Mouse (Mus musculus): ENCODE data around the gene Esyt1. TPM values are rescaled to one million over a fixed set of nuclear protein-coding genes. Genes with fewer than 3 reads are reported as not detected.

The Esyt1 gene
- polyA plus RNA-seq, 1 experiment from 2014 or later = 22.0 TPM

- peaks cover 11% of the 10 kb centered on the region; the same call in 1 of the 2 replicates for H3K4me1 ChIP-seq (replicated peaks)
- no peak overlapping the region for H3K27ac ChIP-seq
- no peaks in the 10 kb centered on the region for H3K36me3 ChIP-seq
- no peak overlapping the region for H3K4me3 ChIP-seq
- no peak for DNase-seq (ENCODE audit: low spot score)
- H3K27me3 ChIP-seq (ENCODE audit: insufficient read depth, poor library complexity, severe bottlenecking) = peaks cover 6% of the 10 kb centered on the region; the same call in 1 of the 2 replicates
- 79% methylated on average over 2 of the region's 2 CpGs for WGBS
- no peaks in the 10 kb centered on the region for H3K9me3 ChIP-seq
These were observed 9.5 kb upstream of the Esyt1 start for GRCm38 (mm10) chr10:128535206-128535605.

GRCm38 (mm10) chr10:128526366-128527356 lies 990 bp upstream of the Esyt1 start:
- DNase-seq (ENCODE audit: low spot score) = no peak
- Histone ChIP-seq H3K27me3 (ENCODE audit: insufficient read depth, poor library complexity, severe bottlenecking) (peaks cover 69% of the 10 kb centered on the region), H3K36me3 (0 out of 2 replicates have a peak, but pooled peaks cover 4% of the 10 kb centered on the region), H3K9me3 (no peaks in the 10 kb centered on the region), H3K4me3 (peak overlapping the region; percentile 92), H3K27ac (peak overlapping the region; percentile 64; the same call in 1 of the 2 replicates), H3K4me1 (replicated peaks) (peaks cover 29% of the 10 kb centered on the region)
- whole genome bisulfite sequencing = 34% methylated on average over 28 of the region's 28 CpGs

GRCm38 (mm10) chr10:128524732-128525662 lies 674 bp downstream of the Esyt1 start:
- H3K27ac ChIP-seq = peak overlapping the region; percentile 86
- H3K4me3 ChIP-seq = peak overlapping the region; percentile 92
- peaks cover 4% of the 10 kb centered on the region; the same call in 1 of the 2 replicates for H3K36me3 ChIP-seq
- peak; percentile 66 for DNase-seq (ENCODE audit: low spot score)
- peaks cover 29% of the 10 kb centered on the region for H3K4me1 ChIP-seq (replicated peaks)
- peaks cover 84% of the 10 kb centered on the region for H3K27me3 ChIP-seq (ENCODE audit: insufficient read depth, poor library complexity, severe bottlenecking)
- WGBS = under 1% methylated on average over 58 of the region's 58 CpGs
- H3K9me3 ChIP-seq = no peaks in the 10 kb centered on the region

GRCm38 (mm10) chr10:128524111-128524731 lies 1.4 kb downstream of the Esyt1 start:
- DNase-seq (ENCODE audit: low spot score) = no peak
- H3K27ac ChIP-seq = peak overlapping the region; percentile 86
- H3K9me3 ChIP-seq = no peaks in the 10 kb centered on the region
- H3K4me3 ChIP-seq = peak overlapping the region; percentile 92
- H3K4me1 ChIP-seq (replicated peaks) = peaks cover 29% of the 10 kb centered on the region
- H3K36me3 ChIP-seq = peaks cover 11% of the 10 kb centered on the region
- 4% methylated on average over 11 of the region's 11 CpGs for WGBS
- H3K27me3 ChIP-seq (ENCODE audit: insufficient read depth, poor library complexity, severe bottlenecking) = peaks cover 85% of the 10 kb centered on the region

- peaks cover 92% of the 10 kb centered on the region for H3K27me3 ChIP-seq (ENCODE audit: insufficient read depth, poor library complexity, severe bottlenecking)
These were observed 3.3 kb downstream of the Esyt1 start for GRCm38 (mm10) chr10:128522351-128522750.

GRCm38 (mm10) chr10:128520591-128520990 lies 5.1 kb downstream of the Esyt1 start:
- Histone ChIP-seq H3K27ac (no peak overlapping the region), H3K4me3 (no peak overlapping the region), H3K27me3 (ENCODE audit: insufficient read depth, poor library complexity, severe bottlenecking) (peaks cover 98% of the 10 kb centered on the region), H3K4me1 (replicated peaks) (peaks cover 26% of the 10 kb centered on the region), H3K9me3 (no peaks in the 10 kb centered on the region), H3K36me3 (peaks cover 39% of the 10 kb centered on the region)
- no peak for DNase-seq (ENCODE audit: low spot score)
- WGBS = 86% methylated on average over 16 of the region's 16 CpGs

More at GRCm38 (mm10) chr10:128522351-128522750, 3.3 kb downstream of the Esyt1 start:
- DNase-seq (ENCODE audit: low spot score) = no peak
- Histone ChIP-seq H3K9me3 (no peaks in the 10 kb centered on the region), H3K36me3 (peaks cover 22% of the 10 kb centered on the region), H3K4me3 (no peak overlapping the region), H3K27ac (no peak overlapping the region), H3K4me1 (replicated peaks) (peaks cover 29% of the 10 kb centered on the region)
- WGBS = 79% methylated on average over 6 of the region's 6 CpGs

GRCm38 (mm10) chr10:128518833-128519232 lies 6.8 kb downstream of the Esyt1 start:
- H3K4me1 ChIP-seq (replicated peaks) = peaks cover 9% of the 10 kb centered on the region
- no peaks in the 10 kb centered on the region for H3K9me3 ChIP-seq
- peaks cover 47% of the 10 kb centered on the region for H3K36me3 ChIP-seq
- WGBS = 74% methylated on average over 7 of the region's 7 CpGs
- H3K4me3 ChIP-seq = no peak overlapping the region
- H3K27me3 ChIP-seq (ENCODE audit: insufficient read depth, poor library complexity, severe bottlenecking) = peaks cover 93% of the 10 kb centered on the region
- no peak overlapping the region for H3K27ac ChIP-seq
- DNase-seq (ENCODE audit: low spot score) = no peak

- Histone ChIP-seq H3K9me3 (no peaks in the 10 kb centered on the region), H3K36me3 (peaks cover 53% of the 10 kb centered on the region), H3K27me3 (ENCODE audit: insufficient read depth, poor library complexity, severe bottlenecking) (peaks cover 80% of the 10 kb centered on the region), H3K27ac (no peak overlapping the region), H3K4me3 (peak overlapping the region; percentile 6; the same call in 1 of the 2 replicates), H3K4me1 (replicated peaks) (peaks cover 7% of the 10 kb centered on the region)
- 14% methylated on average over 6 of the region's 6 CpGs for WGBS
- DNase-seq (ENCODE audit: low spot score) = no peak
These were observed 9.0 kb downstream of the Esyt1 start for GRCm38 (mm10) chr10:128516677-128517076.

GRCm38 (mm10) chr10:128516029-128516428 lies 9.6 kb downstream of the Esyt1 start:
- WGBS = 7% methylated on average over 20 of the region's 20 CpGs
- Histone ChIP-seq H3K27ac (no peak overlapping the region), H3K4me1 (replicated peaks) (peaks cover 7% of the 10 kb centered on the region), H3K27me3 (ENCODE audit: insufficient read depth, poor library complexity, severe bottlenecking) (peaks cover 73% of the 10 kb centered on the region), H3K36me3 (peaks cover 58% of the 10 kb centered on the region), H3K4me3 (peak overlapping the region; percentile 30), H3K9me3 (no peaks in the 10 kb centered on the region)
- DNase-seq (ENCODE audit: low spot score) = no peak

- no peak for DNase-seq (ENCODE audit: low spot score)
- Histone ChIP-seq H3K27ac (no peak overlapping the region), H3K27me3 (ENCODE audit: insufficient read depth, poor library complexity, severe bottlenecking) (peaks cover 65% of the 10 kb centered on the region), H3K9me3 (no peaks in the 10 kb centered on the region), H3K36me3 (peaks cover 66% of the 10 kb centered on the region), H3K4me1 (replicated peaks) (peaks cover 7% of the 10 kb centered on the region), H3K4me3 (no peak overlapping the region)
- WGBS = 80% methylated on average over 4 of the region's 4 CpGs
These were observed 10.6 kb downstream of the Esyt1 start for GRCm38 (mm10) chr10:128515044-128515443.

- Histone ChIP-seq H3K4me3 (no peak overlapping the region), H3K27ac (no peak overlapping the region), H3K36me3 (peaks cover 44% of the 10 kb centered on the region), H3K9me3 (no peaks in the 10 kb centered on the region), H3K27me3 (ENCODE audit: insufficient read depth, poor library complexity, severe bottlenecking) (peaks cover 32% of the 10 kb centered on the region), H3K4me1 (replicated peaks) (peaks cover 7% of the 10 kb centered on the region)
- 81% methylated on average over 12 of the region's 12 CpGs for WGBS
- DNase-seq (ENCODE audit: low spot score) = no peak
These were observed 13.9 kb downstream of the Esyt1 start for GRCm38 (mm10) chr10:128511761-128512160.

- H3K9me3 ChIP-seq = no peaks in the 10 kb centered on the region
- H3K36me3 ChIP-seq = peaks cover 40% of the 10 kb centered on the region
- WGBS = 89% methylated on average over 9 of the region's 9 CpGs
- H3K27ac ChIP-seq = no peak overlapping the region
- H3K27me3 ChIP-seq (ENCODE audit: insufficient read depth, poor library complexity, severe bottlenecking) = peaks cover 27% of the 10 kb centered on the region
- DNase-seq (ENCODE audit: low spot score) = no peak
- no peak overlapping the region for H3K4me3 ChIP-seq
- H3K4me1 ChIP-seq (replicated peaks) = peaks cover 4% of the 10 kb centered on the region
These were observed 14.5 kb downstream of the Esyt1 start for GRCm38 (mm10) chr10:128511189-128511588.

All from hindbrain, embryonic 10.5 days (tissue).